Mouse (Mus musculus) heart, postnatal 0 days (tissue): Measurements from ENCODE around the gene Uhrf2.
A peak's percentile ranks its signal among the peaks of the same experiment; 100 is the strongest.

Source experiments
- CTCF ChIP-seq: IDR thresholded peaks from 2 replicates; pipeline ENCODE4 v1.5.1; 2016; ENCODE audit warnings: antibody characterized with exemption, control low read depth, low read depth
- EP300 ChIP-seq: IDR thresholded peaks from 2 replicates; pipeline ENCODE4 v1.6.1; 2016; ENCODE audit warnings: antibody characterized with exemption, low read depth

DNA sequence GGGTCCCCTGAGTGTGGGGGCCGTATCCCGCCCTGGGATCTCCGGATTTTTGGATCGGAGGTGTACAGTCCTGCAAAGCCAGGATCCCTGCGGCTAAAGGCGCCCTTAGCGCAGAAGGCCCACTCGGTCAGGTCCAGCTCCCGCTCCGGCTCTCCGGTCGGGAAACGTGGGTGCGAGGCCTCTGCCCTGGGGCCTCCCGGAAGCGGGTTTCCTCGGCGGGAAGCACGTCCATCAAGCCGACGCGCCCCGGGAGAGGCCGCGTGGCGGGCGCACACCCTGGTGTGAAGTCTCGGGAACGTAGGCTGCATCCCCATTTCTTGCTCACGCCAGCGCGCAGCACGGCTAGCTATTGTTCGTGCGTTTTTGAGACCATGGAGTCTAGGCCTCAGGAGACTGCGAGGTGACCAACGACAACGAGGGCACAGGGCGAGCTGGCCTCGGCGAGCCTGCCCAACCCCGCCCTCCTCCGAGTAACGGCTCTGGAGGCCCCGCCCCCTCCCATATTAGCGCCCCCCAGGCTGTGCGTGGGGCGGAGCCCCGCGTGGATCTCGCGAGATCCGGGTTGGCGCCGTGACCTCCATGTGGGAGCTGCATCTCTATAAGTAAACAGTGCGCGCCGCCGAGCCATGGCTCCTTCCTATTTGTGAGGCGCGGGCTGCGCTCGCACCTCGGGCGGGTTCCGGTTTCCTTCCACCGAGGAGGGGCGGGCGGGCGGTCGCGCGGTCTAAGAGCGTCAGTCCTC is at the start of gene Uhrf2:
- TF ChIP-seq EP300 (peak; percentile 99), CTCF (no peak)
